Mouse (Mus musculus): ENCODE results near the gene AA986860. TPM values are rescaled to one million over a fixed set of nuclear protein-coding genes. Genes with fewer than 3 reads are reported as not detected.
A peak's percentile ranks its signal among the peaks of the same experiment; 100 is the strongest.

The AA986860 gene
- 47.7 and 52.8 TPM in 2 replicates for polyA plus RNA-seq (2015; fragmentation: Nextera tagmentation; extraction: Ambion mirVana)

GRCm38 (mm10) chr1:130731741-130732337, at the start of gene AA986860:
AA986860 (plus strand) TSS chr1:130731976.
- no peak within 1 kb of the TSS for H3K9ac ChIP-seq (ENCODE audit: low read length)

GRCm38 (mm10) chr1:130683905-130684304, 47.9 kb upstream of the AA986860 start:
- Histone ChIP-seq H3K27me3 (ENCODE audit: control insufficient read depth, insufficient read depth, low read length) (no peaks in the 10 kb centered on the region), H3K4me2 (replicated peaks; ENCODE audit: low read depth) (no peak overlapping the region), H3K36me3 (ENCODE audit: control insufficient read depth, insufficient read depth, low read length) (no peaks in the 10 kb centered on the region), H3K9ac (ENCODE audit: low read length) (no peak overlapping the region), H3K4me3 (ENCODE audit: low read depth, low read length) (no peak overlapping the region), H3K4me1 (replicated peaks; ENCODE audit: control insufficient read depth, insufficient read depth) (no peaks in the 10 kb centered on the region), H3K27ac (replicated peaks) (no peak overlapping the region), H3K9me3 (ENCODE audit: control insufficient read depth, low read length) (no peaks in the 10 kb centered on the region)
- ATAC-seq (ENCODE audit: low FRiP score, low TSS enrichment) (no peak), DNase-seq (ENCODE audit: low spot score) (no peak)
- WGBS = 53% methylated on average over 1 of the region's 1 CpGs
- no peak for TF ChIP-seq CTCF (IDR thresholded peaks at IDR 0.05; ENCODE audit: low read depth)
- no peak for TF ChIP-seq EP300 (optimal IDR thresholded peaks at IDR 0.05)

More at GRCm38 (mm10) chr1:130731741-130732337, at the start of gene AA986860:
- Histone ChIP-seq H3K36me3 (ENCODE audit: control insufficient read depth, insufficient read depth, low read length) (no peaks in the 10 kb centered on the region), H3K4me1 (replicated peaks; ENCODE audit: control insufficient read depth, insufficient read depth) (no peaks in the 10 kb centered on the region), H3K9me3 (ENCODE audit: control insufficient read depth, low read length) (no peaks in the 10 kb centered on the region), H3K27me3 (ENCODE audit: control insufficient read depth, insufficient read depth, low read length) (no peaks in the 10 kb centered on the region), H3K27ac (replicated peaks) (peak within 1 kb of the TSS; percentile 93), H3K4me3 (ENCODE audit: low read depth, low read length) (peak within 1 kb of the TSS; percentile 27), H3K4me2 (replicated peaks; ENCODE audit: low read depth) (peak within 1 kb of the TSS; percentile 49)
- WGBS = 7% methylated on average over 10 of the region's 10 CpGs
- no peak for TF ChIP-seq CTCF (IDR thresholded peaks at IDR 0.05; ENCODE audit: low read depth)
- TF ChIP-seq EP300 (optimal IDR thresholded peaks at IDR 0.05) = no peak
- DNase-seq (ENCODE audit: low spot score) = peak; percentile 89
- peak; percentile 83 for ATAC-seq (ENCODE audit: low FRiP score, low TSS enrichment)

- ATAC-seq (ENCODE audit: low FRiP score, low TSS enrichment) (no peak), DNase-seq (ENCODE audit: low spot score) (no peak)
- Histone ChIP-seq H3K4me2 (replicated peaks; ENCODE audit: low read depth) (no peak overlapping the region), H3K27ac (replicated peaks) (no peak overlapping the region), H3K27me3 (ENCODE audit: control insufficient read depth, insufficient read depth, low read length) (no peaks in the 10 kb centered on the region), H3K9ac (ENCODE audit: low read length) (no peak overlapping the region), H3K4me1 (replicated peaks; ENCODE audit: control insufficient read depth, insufficient read depth) (no peaks in the 10 kb centered on the region), H3K4me3 (ENCODE audit: low read depth, low read length) (no peak overlapping the region), H3K9me3 (ENCODE audit: control insufficient read depth, low read length) (no peaks in the 10 kb centered on the region), H3K36me3 (ENCODE audit: control insufficient read depth, insufficient read depth, low read length) (peaks cover 17% of the 10 kb centered on the region)
- no peak for TF ChIP-seq CTCF (IDR thresholded peaks at IDR 0.05; ENCODE audit: low read depth)
- no peak for TF ChIP-seq EP300 (optimal IDR thresholded peaks at IDR 0.05)
- 94% methylated on average over 5 of the region's 5 CpGs for WGBS
Measured at GRCm38 (mm10) chr1:130698601-130699000, 33.2 kb upstream of the AA986860 start.

GRCm38 (mm10) chr1:130699937-130700633, 31.7 kb upstream of the AA986860 start:
- TF ChIP-seq CTCF (IDR thresholded peaks at IDR 0.05; ENCODE audit: low read depth) (no peak), EP300 (optimal IDR thresholded peaks at IDR 0.05) (no peak)
- H3K9me3 ChIP-seq (ENCODE audit: control insufficient read depth, low read length) = no peaks in the 10 kb centered on the region

GRCm38 (mm10) chr1:130701976-130702375, 29.8 kb upstream of the AA986860 start:
- Histone ChIP-seq H3K4me3 (ENCODE audit: low read depth, low read length) (no peak overlapping the region), H3K9me3 (ENCODE audit: control insufficient read depth, low read length) (no peaks in the 10 kb centered on the region), H3K4me1 (replicated peaks; ENCODE audit: control insufficient read depth, insufficient read depth) (no peaks in the 10 kb centered on the region), H3K4me2 (replicated peaks; ENCODE audit: low read depth) (no peak overlapping the region), H3K36me3 (ENCODE audit: control insufficient read depth, insufficient read depth, low read length) (peaks cover 24% of the 10 kb centered on the region), H3K9ac (ENCODE audit: low read length) (no peak overlapping the region), H3K27ac (replicated peaks) (no peak overlapping the region), H3K27me3 (ENCODE audit: control insufficient read depth, insufficient read depth, low read length) (no peaks in the 10 kb centered on the region)
- ATAC-seq (ENCODE audit: low FRiP score, low TSS enrichment) (no peak), DNase-seq (ENCODE audit: low spot score) (no peak)
- TF ChIP-seq CTCF (IDR thresholded peaks at IDR 0.05; ENCODE audit: low read depth) (no peak), EP300 (optimal IDR thresholded peaks at IDR 0.05) (no peak)
- WGBS = 98% methylated on average over 11 of the region's 11 CpGs

More at GRCm38 (mm10) chr1:130699937-130700633, 31.7 kb upstream of the AA986860 start:
- ATAC-seq (ENCODE audit: low FRiP score, low TSS enrichment) = no peak
- no peak overlapping the region for H3K27ac ChIP-seq (replicated peaks)
- H3K4me1 ChIP-seq (replicated peaks; ENCODE audit: control insufficient read depth, insufficient read depth) = no peaks in the 10 kb centered on the region
- WGBS = 93% methylated on average over 10 of the region's 10 CpGs
- no peak overlapping the region for H3K9ac ChIP-seq (ENCODE audit: low read length)
- DNase-seq (ENCODE audit: low spot score) = no peak
- H3K36me3 ChIP-seq (ENCODE audit: control insufficient read depth, insufficient read depth, low read length) = peaks cover 17% of the 10 kb centered on the region
- no peak overlapping the region for H3K4me2 ChIP-seq (replicated peaks; ENCODE audit: low read depth)
- no peaks in the 10 kb centered on the region for H3K27me3 ChIP-seq (ENCODE audit: control insufficient read depth, insufficient read depth, low read length)
- H3K4me3 ChIP-seq (ENCODE audit: low read depth, low read length) = no peak overlapping the region

GRCm38 (mm10) chr1:130703613-130704012, 28.2 kb upstream of the AA986860 start:
- peak; percentile 66 for ATAC-seq (ENCODE audit: low FRiP score, low TSS enrichment)
- TF ChIP-seq CTCF (IDR thresholded peaks at IDR 0.05; ENCODE audit: low read depth) (no peak), EP300 (optimal IDR thresholded peaks at IDR 0.05) (no peak)
- Histone ChIP-seq H3K4me3 (ENCODE audit: low read depth, low read length) (no peak overlapping the region), H3K4me1 (replicated peaks; ENCODE audit: control insufficient read depth, insufficient read depth) (no peaks in the 10 kb centered on the region), H3K4me2 (replicated peaks; ENCODE audit: low read depth) (no peak overlapping the region), H3K9me3 (ENCODE audit: control insufficient read depth, low read length) (no peaks in the 10 kb centered on the region), H3K27ac (replicated peaks) (0 out of 2 replicates have a peak overlapping the region, but pooled peaks have one; percentile 24), H3K9ac (ENCODE audit: low read length) (no peak overlapping the region), H3K36me3 (ENCODE audit: control insufficient read depth, insufficient read depth, low read length) (peaks cover 24% of the 10 kb centered on the region), H3K27me3 (ENCODE audit: control insufficient read depth, insufficient read depth, low read length) (no peaks in the 10 kb centered on the region)
- DNase-seq (ENCODE audit: low spot score) = peak; percentile 34
- WGBS = 61% methylated on average over 2 of the region's 2 CpGs
